ENCODE assay signal across 13 mouse cellular contexts in genomic region chr7:84145633-84146032, GRCm38 (mm10). TPM values are rescaled to one million over a fixed set of nuclear protein-coding genes. Genes with fewer than 3 reads are reported as not detected.
DNase-seq lines count a peak whose midpoint lies in the region; ATAC-seq and TF ChIP-seq lines count a peak whose summit lies in the region.
"Had no signal": no experiment of that assay in that cellular context is flagged by ENCODE, and none has a peak within 500 bp of the region (broad histone marks: within the 10 kb centered on the region; RNA-seq: fewer than 3 reads in every experiment).

No protein-coding gene starts in this region.

- H3K27me3 ChIP-seq in heart, embryonic 13.5 days (replicated peaks), result no peaks in the 10 kb centered on the region
- H3K27me3 ChIP-seq in heart, adult 2 months (ENCODE audit: control insufficient read depth, insufficient read depth, low read length), result no peaks in the 10 kb centered on the region
- H3K27me3 ChIP-seq in ES-Bruce4 (ENCODE audit: control insufficient read depth, insufficient read depth, low read length, poor library complexity, severe bottlenecking), result no peaks in the 10 kb centered on the region
- H3K27me3 ChIP-seq in kidney, embryonic 16.5 days (ENCODE audit: insufficient read depth, low read length), result no peaks in the 10 kb centered on the region
- no peaks in the 10 kb centered on the region for H3K27me3 ChIP-seq in liver, embryonic 14.5 days (ENCODE audit: control insufficient read depth, insufficient read depth, low read length)
- H3K27me3 ChIP-seq in neural tube, embryonic 15.5 days (replicated peaks), result no peaks in the 10 kb centered on the region
- no peaks in the 10 kb centered on the region for H3K27me3 ChIP-seq in limb, embryonic 10.5 days (ENCODE audit: low read depth, poor library complexity, severe bottlenecking)

- peak overlapping the region; percentile 17 for H3K27ac ChIP-seq in heart, embryonic 13.5 days (replicated peaks)
- no peak overlapping the region for H3K27ac ChIP-seq in heart, adult 2 months
- H3K27ac ChIP-seq in ES-Bruce4 (ENCODE audit: insufficient read depth, low read length), result 0 out of 2 replicates have a peak overlapping the region, but pooled peaks have one; percentile 24
- peak overlapping the region; percentile 72 for H3K27ac ChIP-seq in kidney, embryonic 16.5 days (ENCODE audit: low read length)
- no peak overlapping the region for H3K27ac ChIP-seq in liver, embryonic 14.5 days
- no peak overlapping the region for H3K27ac ChIP-seq in neural tube, embryonic 15.5 days (replicated peaks)
- H3K27ac ChIP-seq in limb, embryonic 10.5 days, result no peak overlapping the region
- H3K27ac ChIP-seq: midbrain, embryonic 10.5 days had no signal

- no peak for DNase-seq in heart, adult 2 months
- DNase-seq in liver, embryonic 14.5 days (ENCODE audit: low read depth in 3 of 3, low spot score in 3 of 3), result no peak
- no peak for DNase-seq in cerebellum, adult 9-11 months
- no peak for DNase-seq in limb, embryonic 10.5 days (ENCODE audit: low spot score)
- DNase-seq: cerebellum, adult 11 months; layer of hippocampus, adult 9-11 months; lung, embryonic 14.5 days; thymus, adult 18-20 months had no signal

- H3K4me3 ChIP-seq in heart, embryonic 13.5 days, result no peak overlapping the region
- no peak overlapping the region for H3K4me3 ChIP-seq in heart, adult 2 months
- no peak overlapping the region for H3K4me3 ChIP-seq in ES-Bruce4 (ENCODE audit: low read depth, low read length)
- no peak overlapping the region for H3K4me3 ChIP-seq in kidney, embryonic 16.5 days (ENCODE audit: low read length)
- no peak overlapping the region for H3K4me3 ChIP-seq in liver, embryonic 14.5 days (ENCODE audit: insufficient read depth in 1 of 2, low read depth in 2 of 2, low read length in 2 of 2)
- no peak overlapping the region for H3K4me3 ChIP-seq in neural tube, embryonic 15.5 days (replicated peaks)
- no peak overlapping the region for H3K4me3 ChIP-seq in limb, embryonic 10.5 days
- H3K4me3 ChIP-seq: midbrain, embryonic 10.5 days had no signal

- no peaks in the 10 kb centered on the region for H3K9me3 ChIP-seq in heart, embryonic 13.5 days
- no peaks in the 10 kb centered on the region for H3K9me3 ChIP-seq in ES-Bruce4 (replicated peaks; ENCODE audit: control insufficient read depth, insufficient read depth, low read length, poor library complexity, severe bottlenecking)
- no peaks in the 10 kb centered on the region for H3K9me3 ChIP-seq in kidney, embryonic 16.5 days (ENCODE audit: low read length)
- no peaks in the 10 kb centered on the region for H3K9me3 ChIP-seq in liver, embryonic 14.5 days (ENCODE audit: control insufficient read depth, low read length)
- H3K9me3 ChIP-seq in neural tube, embryonic 15.5 days (replicated peaks), result no peaks in the 10 kb centered on the region
- H3K9me3 ChIP-seq in limb, embryonic 10.5 days (replicated peaks), result no peaks in the 10 kb centered on the region
- H3K9me3 ChIP-seq: midbrain, embryonic 10.5 days had no signal

- H3K79me2 ChIP-seq in heart, adult 2 months (replicated peaks; ENCODE audit: control insufficient read depth, insufficient read depth, low read length), result peaks cover 14% of the 10 kb centered on the region

- H3K4me2 ChIP-seq in heart, embryonic 13.5 days, result peak overlapping the region; percentile 17; the same call in 1 of the 2 replicates
- 0 out of 2 replicates have a peak overlapping the region, but pooled peaks have one; percentile 23 for H3K4me2 ChIP-seq in kidney, embryonic 16.5 days (replicated peaks; ENCODE audit: low read depth, low read length)
- peak overlapping the region; percentile 35 for H3K4me2 ChIP-seq in liver, embryonic 14.5 days (ENCODE audit: low read depth)
- no peak overlapping the region for H3K4me2 ChIP-seq in neural tube, embryonic 15.5 days
- H3K4me2 ChIP-seq: lung, embryonic 14.5 days had no signal

- peaks cover 98% of the 10 kb centered on the region for H3K4me1 ChIP-seq in heart, embryonic 13.5 days
- peaks cover 16% of the 10 kb centered on the region for H3K4me1 ChIP-seq in heart, adult 2 months (ENCODE audit: control insufficient read depth, insufficient read depth, low read length)
- peaks cover 16% of the 10 kb centered on the region for H3K4me1 ChIP-seq in ES-Bruce4 (ENCODE audit: control insufficient read depth, insufficient read depth, low read length)
- H3K4me1 ChIP-seq in kidney, embryonic 16.5 days (ENCODE audit: insufficient read depth, low read length), result peaks cover 82% of the 10 kb centered on the region
- peaks cover 10 to 62% of the 10 kb centered on the region in 2 experiments for H3K4me1 ChIP-seq in liver, embryonic 14.5 days (replicated peaks; ENCODE audit: control insufficient read depth in 2 of 2, insufficient read depth in 2 of 2, low read length in 1 of 2)
- H3K4me1 ChIP-seq in neural tube, embryonic 15.5 days, result peaks cover 77% of the 10 kb centered on the region
- peaks cover 44% of the 10 kb centered on the region for H3K4me1 ChIP-seq in limb, embryonic 10.5 days

- peaks cover 17% of the 10 kb centered on the region for H3K36me3 ChIP-seq in heart, embryonic 13.5 days
- H3K36me3 ChIP-seq in heart, adult 2 months (ENCODE audit: control insufficient read depth, insufficient read depth, low read length), result peaks cover 8% of the 10 kb centered on the region
- H3K36me3 ChIP-seq in ES-Bruce4 (ENCODE audit: control insufficient read depth, insufficient read depth, low read length, poor library complexity, severe bottlenecking), result peaks cover 7% of the 10 kb centered on the region; the same call in 1 of the 2 replicates
- no peaks in the 10 kb centered on the region for H3K36me3 ChIP-seq in kidney, embryonic 16.5 days (ENCODE audit: insufficient read depth, low read length)
- H3K36me3 ChIP-seq in liver, embryonic 14.5 days (replicated peaks; ENCODE audit: control insufficient read depth, insufficient read depth, low read depth), result no peaks in the 10 kb centered on the region
- H3K36me3 ChIP-seq in neural tube, embryonic 15.5 days, result no peaks in the 10 kb centered on the region; the same call in 1 of the 2 replicates
- H3K36me3 ChIP-seq in limb, embryonic 10.5 days, result peaks cover 16% of the 10 kb centered on the region

- no peak for ATAC-seq in heart, embryonic 13.5 days (ENCODE audit: extremely low read depth, insufficient number of reproducible peaks, low FRiP score, low TSS enrichment)
- peak; percentile 89 for ATAC-seq in kidney, embryonic 16.5 days (ENCODE audit: low FRiP score, low TSS enrichment)
- peak; percentile 22; the same call in 1 of the 2 replicates for ATAC-seq in liver, embryonic 14.5 days (ENCODE audit: insufficient read depth)
- no peak for ATAC-seq in neural tube, embryonic 15.5 days (ENCODE audit: low FRiP score)

- peak overlapping the region; percentile 52; the same call in 1 of the 2 replicates for H3K9ac ChIP-seq in heart, embryonic 13.5 days
- H3K9ac ChIP-seq in heart, adult 2 months (ENCODE audit: low read depth, low read length), result no peak overlapping the region
- no peak overlapping the region for H3K9ac ChIP-seq in ES-Bruce4 (ENCODE audit: low read depth, poor library complexity, severe bottlenecking)
- no peak overlapping the region for H3K9ac ChIP-seq in kidney, embryonic 16.5 days (replicated peaks; ENCODE audit: low read length)
- no peak overlapping the region for H3K9ac ChIP-seq in liver, embryonic 14.5 days (replicated peaks)
- H3K9ac ChIP-seq in neural tube, embryonic 15.5 days (replicated peaks), result no peak overlapping the region
- H3K9ac ChIP-seq: lung, embryonic 14.5 days had no signal

- TF ChIP-seq CTCF in heart, adult 2 months (IDR thresholded peaks at IDR 0.05), result no peak
- TF ChIP-seq CTCF in ES-Bruce4 (IDR thresholded peaks at IDR 0.05; ENCODE audit: low read depth, low read length), result no peak
- TF ChIP-seq CTCF in liver, embryonic 14.5 days (IDR thresholded peaks at IDR 0.05; ENCODE audit: low read depth), result no peak

- no peak for TF ChIP-seq EP300 in heart, adult 2 months (IDR thresholded peaks at IDR 0.05; ENCODE audit: insufficient read depth, low read depth, low read length)
- TF ChIP-seq EP300 in ES-Bruce4 (IDR thresholded peaks at IDR 0.05; ENCODE audit: insufficient read depth, low read depth, low read length), result no peak
- TF ChIP-seq EP300 in liver, embryonic 14.5 days (IDR thresholded peaks at IDR 0.05; ENCODE audit: low read depth), result no peak

- 55% methylated on average over 2 of the region's 2 CpGs for WGBS in heart, embryonic 13.5 days
- 40% methylated on average over 2 of the region's 2 CpGs for WGBS in heart, adult 2 months
- WGBS in kidney, embryonic 16.5 days, result 62% methylated on average over 2 of the region's 2 CpGs
- WGBS in liver, embryonic 14.5 days (ENCODE audit: insufficient replicate concordance), result 55% methylated on average over 2 of the region's 2 CpGs
- 40% methylated on average over 2 of the region's 2 CpGs for WGBS in neural tube, embryonic 15.5 days
- 93% methylated on average over 2 of the region's 2 CpGs for WGBS in limb, embryonic 10.5 days

- intact Hi-C loops in heart, adult 2 months (cut with DNase I), result loop anchor here (2.0 kb wide), 1 partner anchor 17 kb away; no protein-coding TSS in a partner anchor

- no peak for TF ChIP-seq POLR2A in heart, adult 2 months (IDR thresholded peaks at IDR 0.05; ENCODE audit: insufficient read depth, low read depth, low read length)
- no peak for TF ChIP-seq POLR2A in ES-Bruce4 (IDR thresholded peaks at IDR 0.05; ENCODE audit: insufficient read depth, low read length)

RNA-seq across cellular contexts. Expression of gene Abhd17c, which starts 6.1 kb away (rescaled TPM):
- polyA plus RNA-seq in heart, embryonic 13.5 days (2015; fragmentation: Nextera tagmentation; extraction: Ambion mirVana), result 20.4 and 31.4 TPM in 2 replicates
- 10 to 100 TPM; 32.7 to 34.8 TPM for total RNA-seq in heart, adult 2 months (2021)
- polyA plus RNA-seq in heart, adult 2 months (2012; rRNA removed), result 29.5 and 40.8 TPM in 2 replicates
- polyA plus RNA-seq in ES-Bruce4 (2011; ENCODE audit: insufficient read depth, insufficient read length, low read depth, missing spikeins), result 57.3 and 65.4 TPM in 2 replicates
- 11.3 and 13.7 TPM in 2 replicates for polyA plus RNA-seq in kidney, embryonic 16.5 days (2015; fragmentation: Nextera tagmentation; extraction: Ambion mirVana)
- polyA plus RNA-seq in liver, embryonic 14.5 days (2012; rRNA removed), result 14.9 and 15.1 TPM in 2 replicates
- polyA plus RNA-seq in liver, embryonic 14.5 days (2014; fragmentation: Nextera tagmentation; extraction: Ambion mirVana), result 13.0 and 18.0 TPM in 2 replicates
- 45.2 and 71.7 TPM in 2 replicates for polyA plus RNA-seq in neural tube, embryonic 15.5 days (2015; fragmentation: Nextera tagmentation; extraction: Ambion mirVana)
- polyA plus RNA-seq in limb, embryonic 10.5 days (2016; fragmentation: Nextera tagmentation; extraction: Ambion mirVana), result 46.2 and 53.6 TPM in 2 replicates

RNA-seq across cellular contexts. Expression of gene Cemip, which starts 59.3 kb away (rescaled TPM):
- polyA plus RNA-seq in heart, embryonic 13.5 days (2015; fragmentation: Nextera tagmentation; extraction: Ambion mirVana), result 0.60 and 0.86 TPM in 2 replicates
- under 1 TPM in 1 of 2 experiments, not detected in 1; 0.14 TPM for total RNA-seq in heart, adult 2 months (2021)
- 0.12 TPM in 1 of 2 replicates, not detected in the other for polyA plus RNA-seq in heart, adult 2 months (2012; rRNA removed)
- polyA plus RNA-seq in ES-Bruce4 (2011; ENCODE audit: insufficient read depth, insufficient read length, low read depth, missing spikeins), result 0.43 and 0.72 TPM in 2 replicates
- 0.26 and 0.42 TPM in 2 replicates for polyA plus RNA-seq in kidney, embryonic 16.5 days (2015; fragmentation: Nextera tagmentation; extraction: Ambion mirVana)
- 0.02 TPM in 1 of 2 replicates, not detected in the other for polyA plus RNA-seq in liver, embryonic 14.5 days (2012; rRNA removed)
- polyA plus RNA-seq in liver, embryonic 14.5 days (2014; fragmentation: Nextera tagmentation; extraction: Ambion mirVana), result 0.06 TPM in 1 of 2 replicates, not detected in the other
- polyA plus RNA-seq in neural tube, embryonic 15.5 days (2015; fragmentation: Nextera tagmentation; extraction: Ambion mirVana), result 0.83 and 1.0 TPM in 2 replicates
- polyA plus RNA-seq in limb, embryonic 10.5 days (2016; fragmentation: Nextera tagmentation; extraction: Ambion mirVana), result 0.03 TPM in 1 of 2 replicates, not detected in the other

Comparison
In these comparisons a context has a peak if more than half of its experiments do, and no peak if none do; other contexts are left out.
1. H3K27ac ChIP-seq: peak in heart, embryonic 13.5 days (single experiment), ES-Bruce4 (single experiment) and kidney, embryonic 16.5 days (single experiment); none in heart, adult 2 months (single experiment), liver, embryonic 14.5 days (single experiment), neural tube, embryonic 15.5 days (single experiment) and limb, embryonic 10.5 days (single experiment).
2. ATAC-seq: peak in kidney, embryonic 16.5 days (single experiment) and liver, embryonic 14.5 days (single experiment); none in heart, embryonic 13.5 days (single experiment) and neural tube, embryonic 15.5 days (single experiment).